Mouse (Mus musculus) liver, adult (tissue): ENCODE measurements around the gene Cep112.

Experiments
- GATA4 ChIP-seq: IDR thresholded peaks from 2 replicates; pipeline ENCODE4 v1.6.1; 2014; ENCODE audit warnings: mild to moderate bottlenecking, low read length; ENCODE audit not compliant: insufficient replicate concordance

Gene Cep112

DNA sequence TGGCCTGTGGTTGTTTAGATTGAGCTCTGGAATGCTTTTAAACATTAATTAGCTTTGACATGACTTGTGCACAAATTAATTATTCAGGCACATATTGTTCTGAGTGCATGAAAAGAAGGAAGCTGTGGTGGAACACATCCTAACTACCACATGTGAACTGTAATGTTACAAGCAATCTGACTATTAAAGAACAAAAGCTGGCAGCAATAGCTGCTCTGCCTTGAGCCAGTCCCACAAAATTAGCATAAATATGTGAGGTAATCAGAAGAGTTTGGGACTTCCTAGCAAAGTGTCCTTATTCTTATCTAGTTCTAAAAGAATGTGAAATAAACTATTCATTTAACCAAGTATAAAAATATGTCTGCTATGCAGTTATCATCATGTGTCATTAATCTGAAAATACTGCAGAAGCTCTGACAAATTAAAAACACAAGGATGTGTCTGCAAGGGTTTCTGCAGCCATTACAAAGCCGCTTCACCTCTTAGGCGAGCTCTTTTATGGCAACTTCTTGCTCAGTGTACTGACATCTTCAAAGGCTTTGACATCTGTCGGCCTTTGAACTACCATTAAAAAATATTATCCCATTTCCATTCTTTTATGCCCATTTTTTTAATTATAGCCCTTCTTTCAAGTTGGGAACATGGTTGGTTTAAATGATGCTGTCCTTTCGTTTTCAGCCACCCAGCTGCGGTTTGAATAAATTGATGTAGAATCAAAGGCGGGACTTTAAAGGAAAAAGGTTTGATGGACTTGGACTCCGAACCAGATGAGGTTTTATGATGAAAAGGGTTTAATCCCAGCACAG, 195.8 kb downstream of the Cep112 start:
- TF ChIP-seq GATA4: no peak

DNA sequence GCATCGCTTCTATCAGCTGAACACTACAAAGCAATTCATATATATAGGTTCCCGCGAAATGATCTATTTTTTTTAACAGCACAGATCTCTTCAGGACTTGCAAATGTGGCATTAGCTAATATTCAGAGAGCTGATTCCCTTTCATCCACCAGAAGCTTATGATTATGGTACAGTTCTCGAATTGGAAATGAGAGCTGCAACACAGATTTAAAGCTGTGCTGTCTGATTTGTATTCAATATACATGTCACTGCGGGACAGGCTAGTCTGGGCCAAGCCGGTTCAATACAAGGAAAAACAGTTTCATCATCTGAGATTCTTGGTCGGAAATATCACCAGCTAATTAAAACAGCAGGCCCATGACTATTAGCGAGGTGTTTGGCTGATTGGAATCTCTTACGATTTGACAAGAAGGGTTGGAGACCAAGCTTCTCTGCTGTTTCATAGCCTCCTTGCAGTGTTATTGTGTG, 196.5 kb downstream of the Cep112 start:
- TF ChIP-seq GATA4: no peak

DNA sequence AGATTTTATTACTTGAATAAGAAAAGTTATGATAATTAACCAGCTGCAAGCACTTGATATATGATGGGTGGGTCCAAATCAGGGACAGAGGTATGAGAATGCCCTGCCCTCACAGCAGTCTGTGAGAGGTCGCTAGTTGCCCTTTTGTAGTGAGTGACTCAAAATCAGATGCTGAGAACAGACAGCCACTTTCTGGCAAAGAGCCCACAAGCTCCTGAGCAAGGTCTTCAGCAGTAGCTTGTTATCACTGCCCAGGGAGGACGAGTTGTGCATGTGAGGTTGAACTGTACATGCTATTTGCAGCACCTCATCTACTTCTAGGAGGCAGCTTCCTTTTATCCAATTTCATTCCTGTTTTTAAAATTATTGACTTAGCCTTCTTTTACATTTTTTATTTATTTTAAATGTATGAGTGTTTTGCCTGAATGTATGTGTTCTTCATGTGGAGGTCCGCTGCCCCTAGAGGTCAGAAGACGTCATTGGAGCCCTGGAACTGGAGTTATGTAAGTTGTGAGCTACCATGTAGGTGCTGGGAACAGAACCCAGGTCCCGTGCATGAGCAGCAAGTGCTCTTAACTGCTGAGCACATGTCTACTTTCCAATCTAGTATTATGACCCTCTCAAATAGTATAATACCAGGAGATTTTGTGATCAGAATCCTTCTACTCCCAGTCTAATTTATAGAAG, 200.7 kb downstream of the Cep112 start:
- TF ChIP-seq GATA4: no peak

DNA sequence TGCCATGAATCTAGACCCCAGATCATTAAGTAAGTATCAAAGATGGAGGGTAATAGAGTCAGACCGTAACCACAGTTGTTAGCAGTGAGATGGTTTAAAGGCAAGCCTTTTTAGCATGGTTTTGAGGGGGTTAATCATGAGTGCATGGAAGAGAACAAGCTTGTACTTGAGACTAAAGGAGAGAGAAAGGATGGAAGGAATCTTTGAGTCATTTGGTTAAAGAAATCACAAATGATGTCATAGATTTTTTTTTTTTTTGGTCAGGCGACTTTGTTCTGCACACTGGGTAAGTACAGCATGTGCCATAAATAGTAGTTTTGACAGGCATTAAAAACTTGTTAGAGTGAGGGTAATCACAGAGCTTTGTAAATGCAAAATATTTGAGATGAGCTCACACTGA, 212.8 kb downstream of the Cep112 start:
- TF ChIP-seq GATA4: no peak

DNA sequence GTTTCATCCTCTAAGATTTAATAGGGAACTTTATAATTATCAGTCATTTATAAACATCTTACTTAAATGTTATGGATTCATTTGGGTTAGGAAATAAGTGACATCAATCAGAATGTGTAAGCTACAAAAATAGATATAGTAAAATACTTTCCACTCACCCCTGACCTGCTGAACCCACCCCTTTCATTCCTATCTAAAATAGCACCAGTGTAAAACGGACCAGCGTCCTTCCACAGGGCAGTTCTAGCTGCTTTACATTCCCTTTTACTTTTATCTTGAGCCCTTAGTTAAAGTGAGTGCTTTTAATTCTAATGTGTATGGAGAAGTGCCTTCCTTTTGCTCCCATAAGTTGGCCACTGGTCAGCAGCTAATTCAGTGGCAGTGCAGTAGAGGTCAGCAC, 230.6 kb downstream of the Cep112 start:
- TF ChIP-seq GATA4: no peak

DNA sequence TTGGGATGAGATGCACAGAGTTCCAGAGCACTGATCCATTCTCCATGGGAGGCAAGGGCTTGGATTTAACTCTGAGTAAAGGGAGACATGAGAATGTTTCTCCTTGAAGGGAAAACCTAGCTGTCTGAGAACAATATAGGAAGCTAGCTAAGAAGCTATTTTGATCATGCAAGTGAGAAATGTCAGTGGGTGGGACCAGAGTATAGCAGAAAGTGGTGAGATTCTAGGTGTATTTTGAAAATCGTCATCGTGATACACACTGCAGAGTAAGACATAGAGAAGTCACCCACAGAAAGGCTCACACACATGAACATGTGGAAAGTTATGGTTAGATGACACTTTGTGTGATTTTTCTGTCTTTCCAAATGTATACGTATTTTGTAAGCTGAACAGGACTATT, 257.0 kb downstream of the Cep112 start:
- no peak for TF ChIP-seq GATA4

DNA sequence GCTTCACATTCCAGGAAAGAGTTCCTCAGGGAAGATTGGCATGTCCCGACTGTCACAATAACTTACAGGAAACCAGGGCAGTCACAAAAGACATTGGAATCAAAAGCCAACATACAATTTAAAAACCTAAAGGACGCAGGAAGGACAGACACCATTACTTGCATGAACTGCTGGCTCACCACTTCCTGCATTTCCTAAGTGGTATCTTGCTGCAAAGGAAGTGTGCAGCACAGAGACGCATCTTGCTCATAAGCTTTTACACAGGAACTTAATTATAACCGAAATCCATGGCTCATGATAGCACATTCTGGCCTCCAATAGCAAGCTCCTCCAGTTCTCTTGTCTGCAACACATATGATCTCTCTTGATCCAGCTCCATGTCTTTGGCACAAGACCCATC, 271.6 kb downstream of the Cep112 start:
- peak; percentile 17; the same call in 1 of the 2 replicates for TF ChIP-seq GATA4

DNA sequence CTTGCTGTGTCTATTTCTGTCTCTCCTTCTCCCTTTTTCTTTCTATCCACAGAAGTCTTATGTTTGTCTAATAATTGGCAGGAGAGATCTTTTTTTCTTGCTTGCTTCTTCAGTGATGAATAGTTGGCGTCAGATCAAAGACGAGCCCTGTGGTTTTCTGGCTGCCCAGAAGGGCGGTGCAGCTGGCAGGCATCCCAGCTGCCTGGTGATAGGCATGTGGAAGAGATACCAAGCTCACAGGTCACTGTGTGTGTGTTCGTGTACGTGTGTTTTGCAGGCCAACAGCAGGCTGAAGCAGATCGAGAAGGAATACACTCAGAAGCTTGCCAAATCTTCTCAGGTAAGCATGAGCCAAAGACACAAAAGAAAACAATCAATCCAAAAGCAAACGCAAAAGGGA, 327.3 kb downstream of the Cep112 start:
- peak; percentile 36; the same call in 1 of the 2 replicates for TF ChIP-seq GATA4

DNA sequence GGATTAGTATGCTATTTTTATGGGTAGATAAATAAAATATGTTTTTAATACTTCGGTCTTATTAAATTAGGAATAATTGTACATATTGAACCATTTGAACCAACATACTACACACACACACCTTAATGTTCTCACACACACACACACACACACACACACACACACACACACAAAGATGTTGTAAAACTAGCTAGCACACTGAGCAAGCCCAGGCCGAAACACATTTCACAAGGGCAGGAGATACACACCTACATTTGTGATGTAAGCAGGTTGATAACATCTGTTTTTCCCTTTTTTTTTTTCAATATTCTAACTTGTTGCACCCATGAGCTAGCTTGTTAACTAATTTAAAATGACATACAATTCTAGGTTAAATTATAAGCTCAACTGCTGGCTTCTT, 327.8 kb downstream of the Cep112 start:
- no peak for TF ChIP-seq GATA4

DNA sequence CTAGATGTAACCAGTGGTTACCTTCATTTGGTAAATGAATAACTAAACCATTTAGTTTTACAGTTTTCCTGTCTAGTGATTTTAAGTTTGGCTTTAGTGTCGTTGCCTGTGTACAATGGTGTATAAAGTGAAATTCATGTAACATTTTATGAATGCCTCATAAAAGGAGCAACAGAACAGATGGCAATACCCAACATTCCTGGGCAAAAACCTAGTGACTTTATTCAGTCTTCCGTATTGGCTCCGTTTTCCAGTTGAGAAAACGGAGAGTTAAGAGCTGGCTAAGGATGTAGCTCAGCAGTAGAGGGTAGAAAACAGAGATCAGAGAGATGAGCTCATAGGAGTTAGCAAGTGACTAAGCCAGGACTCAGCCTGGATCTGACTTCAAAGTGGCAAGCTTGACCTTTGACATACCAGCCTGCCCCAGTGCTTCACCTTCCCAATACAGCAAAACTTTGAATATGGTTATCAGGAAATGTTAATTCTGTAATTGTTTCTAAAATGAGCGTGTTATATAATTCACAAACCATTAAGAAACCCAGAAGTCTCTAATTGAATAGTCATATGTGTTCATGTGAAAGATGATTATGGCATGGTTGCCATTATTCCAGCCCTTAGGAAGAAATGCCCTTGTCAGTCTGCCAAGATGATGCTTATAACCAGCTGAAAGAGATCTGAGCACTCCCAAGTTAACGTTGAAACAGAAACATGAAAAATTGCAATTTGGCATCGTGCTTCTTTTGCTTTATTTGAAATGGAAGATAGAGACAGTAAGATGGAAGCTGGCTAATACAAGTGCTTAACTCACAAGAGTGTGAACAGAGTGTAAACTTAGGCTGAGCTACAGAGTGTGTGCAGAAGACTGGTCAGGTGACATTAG, 328.6 kb downstream of the Cep112 start:
- no peak for TF ChIP-seq GATA4

DNA sequence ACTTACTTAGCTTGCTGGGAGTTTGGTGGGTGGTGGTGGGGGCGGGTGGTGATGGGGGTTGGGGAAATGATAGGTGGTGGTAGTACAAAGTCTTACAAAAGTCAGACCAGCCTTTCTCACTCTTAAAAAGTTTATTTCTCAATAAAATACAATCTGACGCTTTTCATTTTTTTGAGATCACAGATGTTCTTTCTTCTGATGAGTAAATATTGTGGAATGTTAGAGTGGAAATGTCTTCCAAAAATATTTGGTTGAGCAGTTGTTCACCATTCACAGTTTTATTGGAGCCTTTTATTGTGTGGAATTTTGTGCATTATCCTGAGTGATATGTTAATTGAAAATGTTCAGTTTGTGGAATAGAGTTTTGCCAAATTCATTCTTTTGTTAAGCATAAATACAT, 332.2 kb downstream of the Cep112 start:
- TF ChIP-seq GATA4: no peak

DNA sequence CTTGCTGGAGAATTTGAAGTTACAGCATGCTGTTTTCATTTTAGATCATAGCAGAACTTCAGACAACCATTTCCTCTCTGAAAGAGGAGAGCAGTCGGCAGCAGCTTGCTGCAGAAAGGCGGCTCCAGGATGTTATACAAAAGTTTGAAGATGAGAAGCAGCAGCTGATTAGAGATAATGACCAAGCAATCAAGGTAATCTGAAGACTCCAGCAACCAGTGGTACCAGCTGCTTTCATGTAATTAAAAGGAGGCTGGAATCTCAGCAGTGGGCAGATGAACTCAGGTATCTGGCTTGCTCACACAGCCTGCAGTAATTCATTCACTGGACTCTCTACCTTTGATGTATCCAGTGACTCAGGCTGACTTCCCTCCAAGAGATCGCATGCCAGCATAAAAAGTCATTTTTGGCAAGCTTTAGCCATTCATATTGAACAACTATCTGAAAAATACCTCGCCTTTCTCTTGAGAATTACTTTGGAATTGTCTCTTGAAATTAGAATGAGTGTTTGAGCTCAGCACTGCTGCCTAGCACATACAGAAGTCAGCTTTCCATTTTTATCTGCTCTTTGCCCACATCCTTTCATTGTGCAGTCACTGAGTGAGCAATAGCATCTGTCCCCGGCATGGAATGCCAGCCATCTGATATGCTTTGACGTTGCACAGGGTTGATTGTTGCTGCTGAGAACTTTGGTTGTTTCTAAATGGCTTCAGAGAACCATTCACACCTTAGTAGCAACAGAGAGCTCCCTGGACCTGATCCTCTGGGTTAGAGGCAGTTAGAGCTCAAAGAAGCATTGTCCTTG, 332.8 kb downstream of the Cep112 start:
- no peak for TF ChIP-seq GATA4

DNA sequence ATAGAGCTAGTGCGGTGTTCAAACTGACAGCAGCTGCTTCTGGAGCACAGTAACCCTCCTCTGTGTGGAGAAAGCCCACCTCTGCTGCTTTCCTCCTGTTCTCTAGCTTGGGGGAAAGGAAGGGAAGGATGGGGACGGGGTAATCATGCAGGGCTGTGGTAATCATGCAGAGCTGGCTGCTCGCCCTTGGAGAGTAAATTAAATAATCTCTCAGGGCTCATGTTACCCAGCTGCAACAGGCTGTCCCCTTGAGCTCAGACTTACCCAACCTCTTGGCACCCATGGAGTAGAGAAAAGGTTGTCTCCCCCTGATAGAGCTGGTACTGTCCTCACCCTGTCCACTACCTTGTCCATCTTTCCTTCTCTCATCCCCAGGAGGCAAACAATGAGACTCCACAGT, 345.1 kb downstream of the Cep112 start:
- no peak for TF ChIP-seq GATA4

DNA sequence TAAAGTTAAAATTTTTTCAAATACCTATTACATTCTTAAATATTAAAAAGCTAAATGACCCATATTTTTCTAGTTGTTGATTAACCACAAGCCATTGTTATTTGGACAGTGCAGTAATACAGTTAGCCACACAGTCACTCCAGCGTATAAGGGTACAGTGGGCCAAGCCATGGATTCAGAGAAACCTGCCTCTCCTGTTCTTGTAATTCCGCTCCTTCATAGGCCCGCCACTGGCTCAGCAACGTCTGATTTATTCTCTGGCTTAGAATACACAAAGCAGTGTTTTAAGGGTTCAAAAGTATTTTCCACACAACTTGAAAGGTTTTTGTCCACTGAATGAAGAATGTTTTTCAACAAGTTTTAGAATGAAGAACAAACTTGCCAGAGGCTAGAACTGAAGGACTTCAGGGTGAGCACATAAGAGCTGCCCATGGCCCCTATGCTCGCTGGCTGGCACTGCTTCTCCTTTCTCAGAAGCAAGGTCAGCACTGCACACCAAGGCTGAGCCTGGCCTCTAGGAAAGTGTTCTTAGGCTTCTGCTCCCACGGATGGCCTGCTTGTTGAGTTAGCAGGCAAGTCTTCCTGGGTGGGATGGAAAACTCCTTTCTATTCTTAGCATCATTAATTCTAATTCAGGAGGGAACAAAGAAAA, 349.2 kb downstream of the Cep112 start:
- TF ChIP-seq GATA4: no peak
